Mouse (Mus musculus) ovary, postnatal 10 days (tissue): ENCODE measurements around the gene Klrc3.
"Not testable (repeated sequence)": the region's sequence is repeated elsewhere in the genome, so short reads cannot be mapped to it uniquely, and the experiment has no call there.

Source experiments
- DNase-seq: peaks from one replicate; pipeline ENCODE4 v3.0.0; 2022; ENCODE audit warnings: low spot score

Gene Klrc3

DNA sequence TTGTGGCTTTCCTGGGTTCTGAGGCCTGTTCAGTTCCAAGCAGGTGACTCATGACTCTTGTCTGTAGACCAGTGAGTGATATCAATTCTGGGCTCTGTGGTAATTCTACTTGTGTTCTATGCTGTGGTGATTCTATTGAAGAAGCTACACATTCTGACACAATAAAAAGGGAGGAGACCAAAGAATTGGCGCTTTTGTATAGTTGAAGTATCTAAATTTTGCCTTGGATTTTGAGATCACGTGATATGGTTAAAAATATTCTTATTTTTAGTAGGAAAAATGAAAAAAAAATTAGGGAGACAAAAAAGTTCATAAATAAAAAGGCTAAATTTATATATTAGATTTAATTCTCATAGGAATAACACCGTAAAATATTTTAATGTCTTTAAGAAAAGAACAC lies at the start of gene Klrc3:
Gene Klrc3, minus strand, starts transcription at position 101 of the 400 bp plus-strand sequence.
- DNase-seq, result not testable (repeated sequence)

- DNase-seq, result not testable (repeated sequence)
Measured at GRCm38 (mm10) chr6:129691436-129691835, 48.3 kb upstream of the Klrc3 start.

GRCm38 (mm10) chr6:129680379-129680778 lies 37.2 kb upstream of the Klrc3 start:
- DNase-seq, result no peak

DNA sequence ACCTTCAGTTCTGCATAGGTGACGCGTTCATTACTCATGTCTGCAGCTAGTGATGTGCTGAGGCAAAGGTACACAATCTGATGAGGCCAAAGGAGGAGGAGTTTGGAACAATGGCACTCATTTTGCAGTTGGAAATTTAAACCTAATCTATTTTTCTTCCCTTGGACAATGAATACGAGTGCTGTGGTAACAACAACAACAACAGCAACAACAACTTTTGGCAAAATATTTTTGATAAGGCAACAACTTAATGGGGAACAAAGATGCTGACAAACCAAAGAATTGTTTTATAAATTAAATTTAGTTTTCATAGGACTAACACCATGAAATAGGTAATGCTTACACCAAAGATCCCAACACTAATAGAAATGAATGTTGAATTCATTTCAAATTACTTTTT lies 35.7 kb upstream of the Klrc3 start, which contains the start of gene Klrc1:
Gene Klrc1, minus strand, starts transcription at position 101 of the 400 bp plus-strand sequence.
- no peak for DNase-seq

DNA sequence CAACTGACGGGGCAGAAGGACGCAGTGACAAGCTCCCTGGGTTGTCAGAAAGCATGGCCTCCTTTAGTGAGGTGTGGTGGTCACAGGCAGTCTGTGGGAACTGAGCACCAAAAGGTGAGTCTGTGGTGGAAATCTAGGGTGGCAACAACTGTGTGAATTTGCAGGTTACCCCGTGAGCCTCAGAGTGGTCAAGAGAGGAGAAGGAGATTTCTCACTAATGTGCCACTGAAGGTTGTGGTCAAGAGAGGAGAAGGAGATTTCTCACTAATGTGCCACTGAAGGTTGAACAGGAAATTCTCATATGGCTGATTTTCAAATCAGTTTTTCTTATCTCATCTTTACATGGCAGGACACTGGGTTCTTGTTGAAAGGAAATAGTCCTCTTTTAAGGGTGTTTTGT lies 18.2 kb upstream of the Klrc3 start:
- not testable (repeated sequence) for DNase-seq

DNA sequence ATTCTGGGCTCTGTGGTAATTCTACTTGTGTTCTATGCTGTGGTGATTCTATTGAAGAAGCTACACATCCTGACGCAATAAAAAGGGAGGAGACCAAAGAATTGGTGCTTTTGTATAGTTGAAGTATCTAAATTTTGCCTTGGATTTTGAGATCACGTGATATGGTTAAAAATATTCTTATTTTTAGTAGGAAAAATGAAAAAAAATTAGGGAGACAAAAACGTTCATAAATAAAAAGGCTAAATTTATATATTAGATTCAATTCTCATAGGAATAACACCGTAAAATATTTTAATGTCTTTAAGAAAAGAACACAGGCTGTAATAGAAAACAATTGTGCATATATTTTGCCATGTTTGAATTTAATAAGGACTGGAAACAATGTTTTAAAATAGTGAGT lies 17.5 kb upstream of the Klrc3 start, which contains the start of gene Klrc2:
Gene Klrc2, minus strand, starts transcription at position 101 of the 400 bp plus-strand sequence.
- DNase-seq, result not testable (repeated sequence)

DNA sequence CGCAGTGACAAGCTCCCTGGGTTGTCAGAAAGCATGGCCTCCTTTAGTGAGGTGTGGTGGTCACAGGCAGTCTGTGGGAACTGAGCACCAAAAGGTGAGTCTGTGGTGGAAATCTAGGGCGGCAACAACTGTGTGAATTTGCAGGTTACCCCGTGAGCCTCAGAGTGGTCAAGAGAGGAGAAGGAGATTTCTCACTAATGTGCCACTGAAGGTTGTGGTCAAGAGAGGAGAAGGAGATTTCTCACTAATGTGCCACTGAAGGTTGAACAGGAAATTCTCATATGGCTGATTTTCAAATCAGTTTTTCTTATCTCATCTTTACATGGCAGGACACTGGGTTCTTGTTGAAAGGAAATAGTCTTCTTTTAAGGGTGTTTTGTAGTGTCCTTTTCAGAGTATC lies 917 bp upstream of the Klrc3 start:
- DNase-seq, result not testable (repeated sequence)

- not testable (repeated sequence) for DNase-seq
Measured at GRCm38 (mm10) chr6:129631046-129631445, 12.1 kb downstream of the Klrc3 start.

- no peak for DNase-seq
Measured at GRCm38 (mm10) chr6:129623735-129624134, 19.4 kb downstream of the Klrc3 start, which contains the start of gene Klrk1. Gene Klrk1 (minus strand): TSS chr6:129623864.

DNA sequence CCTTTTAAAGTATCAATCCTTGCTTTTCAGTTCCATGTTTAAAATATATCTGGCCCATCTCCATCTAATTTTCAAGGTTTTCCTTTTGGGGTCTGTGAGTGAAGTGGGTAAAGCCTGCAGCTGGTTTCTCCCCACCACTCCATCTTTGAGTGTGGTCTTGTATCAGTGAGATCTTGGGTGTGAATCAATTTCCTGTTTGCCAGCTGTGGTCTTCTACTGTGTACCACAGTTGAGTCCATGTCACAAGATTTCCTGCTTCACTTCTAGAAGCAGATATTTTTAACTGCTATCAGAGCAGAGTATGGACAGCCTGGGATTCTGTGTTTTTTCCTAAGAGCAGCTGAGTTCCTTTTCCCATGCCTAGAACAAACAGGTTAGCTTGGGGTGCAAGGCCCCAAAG lies 34.8 kb downstream of the Klrc3 start:
- no peak for DNase-seq

GRCm38 (mm10) chr6:129591508-129591907 lies 51.6 kb downstream of the Klrc3 start, which contains the start of gene Klrd1:
Gene Klrd1 (plus strand): TSS chr6:129591782.
- DNase-seq, result no peak
